Mouse (Mus musculus) cerebellum, adult 2 months (tissue): ENCODE measurements around the gene Abcc12.

Experiments used
- CTCF ChIP-seq: fragments of 200-500 bp; IDR thresholded peaks from 2 replicates; pipeline ENCODE4 v1.5.1; 2011; ENCODE audit warnings: low read depth, mild to moderate bottlenecking, control low read depth, low read length, moderate library complexity, borderline replicate concordance; ENCODE audit not compliant: insufficient read depth
- POLR2A ChIP-seq: fragments of 200-500 bp; IDR thresholded peaks from 2 replicates; pipeline ENCODE4 v1.6.1; 2011; ENCODE audit warnings: low read length, control low read depth, borderline replicate concordance; ENCODE audit not compliant: insufficient read depth

DNA sequence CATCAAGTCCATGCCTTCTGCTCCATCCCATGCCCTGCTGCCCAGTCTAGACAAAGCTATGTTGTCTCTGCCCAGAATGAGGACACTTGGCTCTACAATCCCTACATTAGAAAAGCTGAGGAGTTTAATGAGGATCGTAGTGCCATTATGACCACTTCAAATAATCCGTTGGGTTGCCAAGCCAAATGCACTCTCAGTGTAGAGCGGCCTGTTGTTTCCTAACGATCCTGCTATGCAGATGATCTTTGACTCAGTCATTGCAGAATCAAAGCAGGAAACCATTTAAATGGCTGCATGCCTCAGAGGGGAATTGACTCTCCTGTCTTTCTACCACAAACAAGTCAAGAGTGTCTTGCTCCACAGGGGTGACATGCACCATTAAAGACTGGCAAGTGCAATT is 85.4 kb downstream of the Abcc12 start:
- TF ChIP-seq CTCF, result no peak
- no peak for TF ChIP-seq POLR2A
